Mouse (Mus musculus) G1E (cell line): ENCODE results near the gene E130308A19Rik.

ENCODE experiments used
- CTCF ChIP-seq: IDR thresholded peaks from 2 replicates; pipeline ENCODE4 v1.5.1; 2012; ENCODE audit warnings: low read depth, low read length, inconsistent platforms, mixed read lengths
- GATA1 ChIP-seq: IDR thresholded peaks from 2 replicates; pipeline ENCODE4 v1.6.1; 2012; ENCODE audit warnings: borderline replicate concordance, low read length, inconsistent platforms, mixed read lengths
- POLR2AphosphoS5 ChIP-seq: IDR thresholded peaks from 2 replicates; pipeline ENCODE4 v1.6.1; 2012; ENCODE audit warnings: low read depth, low read length, inconsistent platforms; ENCODE audit not compliant: insufficient replicate concordance
- TAL1 ChIP-seq: conservative IDR thresholded peaks from 2 replicates; pipeline ENCODE4 v1.6.1; 2012; ENCODE audit warnings: low read depth, low read length, inconsistent platforms, mixed read lengths

- TF ChIP-seq CTCF: no peak
- no peak for TF ChIP-seq POLR2AphosphoS5
- no peak for TF ChIP-seq GATA1
- TF ChIP-seq TAL1: no peak
Observed at GRCm38 (mm10) chr4:59666550-59667317, 40.7 kb downstream of the E130308A19Rik start.
